Mouse (Mus musculus) liver, embryonic 12.5 days (tissue): ENCODE results near the gene Sirt3. TPM values are rescaled to one million over a fixed set of nuclear protein-coding genes. Genes with fewer than 3 reads are reported as not detected.

Experiments used
- ATAC-seq: fragments of 200-750 bp; cut with Nextera tagmentation; 2 replicates; pipeline ENCODE4 v1.8.0; 2017; ENCODE audit warnings: moderate number of reproducible peaks, mild to moderate bottlenecking, moderate library complexity
- H3K27ac ChIP-seq: fragments of 300-500 bp; sonication (generic); 2 replicates; pipeline ENCODE4 v1.5.1; 2016; ENCODE audit warnings: mild to moderate bottlenecking
- H3K27me3 ChIP-seq: fragments of 300-500 bp; sonication (generic); replicated peaks from 2 replicates; pipeline ENCODE4 v1.6.1; 2016; ENCODE audit warnings: mild to moderate bottlenecking, moderate library complexity
- H3K36me3 ChIP-seq: fragments of 300-500 bp; sonication (generic); 2 replicates; pipeline ENCODE4 v1.6.1; 2016; ENCODE audit warnings: mild to moderate bottlenecking, moderate library complexity
- H3K4me1 ChIP-seq: fragments of 300-500 bp; sonication (generic); 2 replicates; pipeline ENCODE4 v1.6.1; 2016
- H3K4me2 ChIP-seq: fragments of 300-500 bp; sonication (generic); 2 replicates; pipeline ENCODE4 v1.6.1; 2016; ENCODE audit warnings: mild to moderate bottlenecking, moderate library complexity
- H3K4me3 ChIP-seq: fragments of 300-500 bp; sonication (generic); 2 replicates; pipeline ENCODE4 v1.5.1; 2016; ENCODE audit warnings: mild to moderate bottlenecking, moderate library complexity
- H3K9ac ChIP-seq: fragments of 300-500 bp; sonication (generic); 2 replicates; pipeline ENCODE4 v1.6.1; 2016; ENCODE audit warnings: mild to moderate bottlenecking, moderate library complexity
- H3K9me3 ChIP-seq: fragments of 300-500 bp; sonication (generic); replicated peaks from 2 replicates; pipeline ENCODE4 v1.6.1; 2016; ENCODE audit warnings: mild to moderate bottlenecking, moderate library complexity
- WGBS: fragments of 180-500 bp; shearing (Covaris S2); methylation state at CpG from one replicate; pipeline ENCODE4 v1.1.7; 2016; ENCODE audit not compliant: insufficient replicate concordance; 5-methylcytosine and 5-hydroxymethylcytosine counted together
- polyA plus RNA-seq: library from polyadenylated mRNA; unstranded; fragments of >200 nt; fragmentation: Nextera tagmentation; extraction: Ambion mirVana; gene quantifications from 2 replicates; pipeline ENCODE4 v1.2.1, GENCODE M21; 2016

The Sirt3 gene
- polyA plus RNA-seq, 1 experiment from 2014 or later: 16.0 TPM

- Histone ChIP-seq H3K9ac (peak within 1 kb of the TSS; percentile 87), H3K9me3 (no peaks in the 10 kb centered on the region), H3K4me2 (peak within 1 kb of the TSS; percentile 96), H3K27me3 (no peaks in the 10 kb centered on the region), H3K27ac (peak within 1 kb of the TSS; percentile 98), H3K4me3 (peak within 1 kb of the TSS; percentile 89), H3K4me1 (peaks cover 44% of the 10 kb centered on the region), H3K36me3 (peaks cover 71% of the 10 kb centered on the region)
- WGBS: under 1% methylated on average over 50 of the region's 50 CpGs
- ATAC-seq: peak; percentile 84
Measured at GRCm38 (mm10) chr7:140856785-140857549, 25.1 kb downstream of the Sirt3 start, which contains the start of gene Ric8a. Gene Ric8a, plus strand, starts transcription at chr7:140856957.

- Histone ChIP-seq H3K27me3 (no peaks in the 10 kb centered on the region), H3K27ac (peak within 1 kb of the TSS; percentile 98), H3K36me3 (peaks cover 70% of the 10 kb centered on the region), H3K4me3 (peak within 1 kb of the TSS; percentile 89), H3K9ac (peak within 1 kb of the TSS; percentile 87), H3K9me3 (no peaks in the 10 kb centered on the region), H3K4me2 (peak within 1 kb of the TSS; percentile 96), H3K4me1 (peaks cover 44% of the 10 kb centered on the region)
- ATAC-seq: peak; percentile 77
- under 1% methylated on average over 51 of the region's 51 CpGs for WGBS
Measured at GRCm38 (mm10) chr7:140855860-140856784, 26.0 kb downstream of the Sirt3 start, which contains the start of gene Gm45785. Gene Gm45785, minus strand, starts transcription at chr7:140856331.

- Histone ChIP-seq H3K36me3 (peaks cover 64% of the 10 kb centered on the region), H3K4me3 (peak overlapping the region; percentile 89), H3K9me3 (no peaks in the 10 kb centered on the region), H3K4me2 (peak overlapping the region; percentile 96), H3K9ac (peak overlapping the region; percentile 87), H3K27ac (peak overlapping the region; percentile 98), H3K27me3 (no peaks in the 10 kb centered on the region), H3K4me1 (peaks cover 44% of the 10 kb centered on the region)
- WGBS: 65% methylated on average over 9 of the region's 9 CpGs
- ATAC-seq: no peak
Measured at GRCm38 (mm10) chr7:140855181-140855580, 26.9 kb downstream of the Sirt3 start.

- ATAC-seq: no peak
- peaks cover 42% of the 10 kb centered on the region for H3K4me1 ChIP-seq
Measured at GRCm38 (mm10) chr7:140854483-140854882, 27.6 kb downstream of the Sirt3 start.

GRCm38 (mm10) chr7:140853386-140853785, 28.7 kb downstream of the Sirt3 start:
- H3K27ac ChIP-seq: peak overlapping the region; percentile 28; the same call in 1 of the 2 replicates
- 0 out of 2 replicates have a peak overlapping the region, but pooled peaks have one; percentile 32 for H3K9ac ChIP-seq
- no peaks in the 10 kb centered on the region for H3K9me3 ChIP-seq
- 73% methylated on average over 9 of the region's 9 CpGs for WGBS
- H3K27me3 ChIP-seq: no peaks in the 10 kb centered on the region
- peaks cover 46% of the 10 kb centered on the region for H3K36me3 ChIP-seq
- 0 out of 2 replicates have a peak overlapping the region, but pooled peaks have one; percentile 12 for H3K4me2 ChIP-seq
- H3K4me1 ChIP-seq: peaks cover 31% of the 10 kb centered on the region
- H3K4me3 ChIP-seq: no peak overlapping the region
- ATAC-seq: no peak

More at GRCm38 (mm10) chr7:140854483-140854882, 27.6 kb downstream of the Sirt3 start:
- no peaks in the 10 kb centered on the region for H3K27me3 ChIP-seq
- 93% methylated on average over 18 of the region's 18 CpGs for WGBS
- H3K4me3 ChIP-seq: peak overlapping the region; percentile 89; the same call in 1 of the 2 replicates
- no peaks in the 10 kb centered on the region for H3K9me3 ChIP-seq
- peaks cover 57% of the 10 kb centered on the region for H3K36me3 ChIP-seq
- no peak overlapping the region for H3K9ac ChIP-seq
- H3K27ac ChIP-seq: no peak overlapping the region
- H3K4me2 ChIP-seq: peak overlapping the region; percentile 96; the same call in 1 of the 2 replicates

GRCm38 (mm10) chr7:140851916-140852315, 30.2 kb downstream of the Sirt3 start:
- H3K4me1 ChIP-seq: peaks cover 22% of the 10 kb centered on the region
- no peak for ATAC-seq
- H3K9ac ChIP-seq: no peak overlapping the region
- no peak overlapping the region for H3K4me3 ChIP-seq
- 0 out of 2 replicates have a peak, but pooled peaks cover 3% of the 10 kb centered on the region for H3K27me3 ChIP-seq
- no peak overlapping the region for H3K4me2 ChIP-seq
- 89% methylated on average over 4 of the region's 4 CpGs for WGBS
- no peak overlapping the region for H3K27ac ChIP-seq
- no peaks in the 10 kb centered on the region for H3K9me3 ChIP-seq
- H3K36me3 ChIP-seq: peaks cover 43% of the 10 kb centered on the region

- no peak for ATAC-seq
- Histone ChIP-seq H3K27me3 (peaks cover 21% of the 10 kb centered on the region), H3K4me1 (peaks cover 1% of the 10 kb centered on the region; the same call in 1 of the 2 replicates), H3K36me3 (peaks cover 27% of the 10 kb centered on the region), H3K27ac (no peak overlapping the region), H3K4me2 (no peak overlapping the region), H3K9ac (no peak overlapping the region), H3K4me3 (no peak overlapping the region), H3K9me3 (no peaks in the 10 kb centered on the region)
- WGBS: 78% methylated on average over 10 of the region's 10 CpGs
Measured at GRCm38 (mm10) chr7:140848591-140848990, 33.5 kb downstream of the Sirt3 start.

- Histone ChIP-seq H3K4me2 (no peak within 1 kb of the TSS), H3K9me3 (no peaks in the 10 kb centered on the region), H3K9ac (no peak within 1 kb of the TSS), H3K36me3 (peaks cover 21% of the 10 kb centered on the region), H3K27me3 (peaks cover 28% of the 10 kb centered on the region), H3K27ac (no peak within 1 kb of the TSS), H3K4me3 (no peak within 1 kb of the TSS), H3K4me1 (no peaks in the 10 kb centered on the region)
- 44% methylated on average over 11 of the region's 11 CpGs for WGBS
- no peak for ATAC-seq
Measured at GRCm38 (mm10) chr7:140847755-140848580, 34.1 kb downstream of the Sirt3 start, which contains the start of gene Odf3. Gene Odf3, plus strand, starts transcription at chr7:140847805.

GRCm38 (mm10) chr7:140846676-140847075, 35.4 kb downstream of the Sirt3 start:
- no peak overlapping the region for H3K4me3 ChIP-seq
- peaks cover 8% of the 10 kb centered on the region for H3K36me3 ChIP-seq
- WGBS: 63% methylated on average over 10 of the region's 10 CpGs
- H3K9me3 ChIP-seq: no peaks in the 10 kb centered on the region
- no peak overlapping the region for H3K9ac ChIP-seq
- no peak overlapping the region for H3K27ac ChIP-seq
- no peak for ATAC-seq
- H3K4me2 ChIP-seq: no peak overlapping the region
- H3K27me3 ChIP-seq: peaks cover 38% of the 10 kb centered on the region
- no peaks in the 10 kb centered on the region for H3K4me1 ChIP-seq

GRCm38 (mm10) chr7:140845683-140846082, 36.4 kb downstream of the Sirt3 start:
- Histone ChIP-seq H3K4me2 (no peak overlapping the region), H3K9ac (no peak overlapping the region), H3K27ac (no peak overlapping the region), H3K27me3 (peaks cover 48% of the 10 kb centered on the region), H3K36me3 (no peaks in the 10 kb centered on the region), H3K4me3 (no peak overlapping the region), H3K9me3 (no peaks in the 10 kb centered on the region), H3K4me1 (no peaks in the 10 kb centered on the region)
- ATAC-seq: no peak
- WGBS: 64% methylated on average over 4 of the region's 4 CpGs
